Mouse (Mus musculus): ENCODE results near the gene Arrb1. TPM values are rescaled to one million over a fixed set of nuclear protein-coding genes. Genes with fewer than 3 reads are reported as not detected.
A peak's percentile ranks its signal among the peaks of the same experiment; 100 is the strongest.

Gene Arrb1
- polyA plus RNA-seq, 1 experiment from 2014 or later: 13.5 TPM

DNA sequence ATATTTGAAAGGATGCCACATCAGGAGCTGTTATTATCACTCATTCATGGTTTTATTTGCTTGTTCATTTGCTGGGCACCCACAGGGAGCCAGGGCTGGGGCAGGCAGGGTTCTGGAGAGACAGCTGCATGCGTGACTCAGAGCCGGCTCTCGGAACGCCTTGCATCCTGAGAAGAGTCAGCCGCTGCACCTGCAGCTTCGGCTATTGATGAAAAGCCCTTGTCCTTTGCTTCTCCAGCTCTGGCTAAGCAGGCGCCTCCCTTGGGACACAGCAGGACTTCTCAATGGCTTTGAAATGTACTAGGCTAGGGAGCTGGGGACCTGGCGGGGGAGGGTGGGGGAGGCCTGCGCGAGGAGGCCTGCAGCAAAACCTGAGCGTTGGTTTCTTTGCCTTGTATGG is 23.8 kb downstream of the Arrb1 start:
- Histone ChIP-seq H3K4me1 (peaks cover 28% of the 10 kb centered on the region), H3K4me3 (replicated peaks) (no peak overlapping the region)
- whole genome bisulfite sequencing: 38% methylated on average over 11 of the region's 11 CpGs

DNA sequence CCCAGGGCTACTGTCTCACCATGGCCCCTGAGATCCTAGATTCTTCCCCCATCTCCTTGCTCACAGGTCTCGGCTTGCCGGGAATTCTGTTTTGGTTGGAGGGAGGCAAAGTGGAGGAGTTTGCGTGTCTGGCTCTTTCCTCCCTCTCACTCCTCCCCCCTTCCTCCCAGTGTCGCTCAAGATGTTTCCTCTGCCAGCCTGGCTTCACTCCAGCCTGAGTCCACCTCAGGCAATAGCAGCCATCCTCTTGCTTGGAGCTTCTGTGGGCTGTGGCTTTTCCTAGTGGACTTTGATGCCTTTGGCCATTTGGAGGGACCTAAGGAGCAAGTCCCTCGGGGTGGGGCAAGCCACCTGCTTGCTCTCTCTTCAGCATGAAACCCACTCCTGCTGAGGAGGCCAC is 27.2 kb downstream of the Arrb1 start:
- Histone ChIP-seq H3K4me2 (no peak overlapping the region), H3K27me3 (replicated peaks) (no peaks in the 10 kb centered on the region), H3K27ac (no peak overlapping the region), H3K36me3 (no peaks in the 10 kb centered on the region), H3K4me1 (peaks cover 30% of the 10 kb centered on the region), H3K9me3 (no peaks in the 10 kb centered on the region), H3K9ac (no peak overlapping the region), H3K4me3 (replicated peaks) (no peak overlapping the region)
- no peak for ATAC-seq (ENCODE audit: insufficient read depth, low FRiP score, low read depth)
- 34% methylated on average over 5 of the region's 5 CpGs for WGBS

More for the DNA sequence above, 23.8 kb downstream of the Arrb1 start:
- no peak for ATAC-seq (ENCODE audit: insufficient read depth, low FRiP score, low read depth)
- Histone ChIP-seq H3K9ac (no peak overlapping the region), H3K27ac (no peak overlapping the region), H3K36me3 (no peaks in the 10 kb centered on the region), H3K4me2 (no peak overlapping the region), H3K9me3 (no peaks in the 10 kb centered on the region), H3K27me3 (replicated peaks) (no peaks in the 10 kb centered on the region)

DNA sequence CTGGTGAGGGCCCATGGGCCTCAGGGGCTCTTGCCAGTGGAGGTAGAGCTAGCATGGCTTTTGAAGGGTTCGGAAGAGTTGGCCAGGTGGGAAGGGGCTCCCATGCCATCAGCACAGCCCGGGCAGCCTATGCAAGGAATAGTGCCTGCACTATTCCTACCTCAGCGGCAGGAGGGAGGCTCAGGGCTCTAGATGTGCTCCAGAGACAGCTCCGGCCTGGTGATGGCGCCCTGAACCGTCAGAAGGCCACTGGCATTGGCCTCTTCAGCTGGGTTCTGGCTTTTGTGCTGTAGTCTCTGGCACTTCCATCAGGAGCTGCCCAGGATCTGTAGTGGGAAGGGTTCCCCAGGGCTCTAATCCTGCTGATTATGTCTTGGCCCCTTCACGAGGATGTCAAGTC is 28.0 kb downstream of the Arrb1 start:
- H3K9ac ChIP-seq: no peak overlapping the region
- no peaks in the 10 kb centered on the region for H3K27me3 ChIP-seq (replicated peaks)
- no peak overlapping the region for H3K27ac ChIP-seq
- H3K4me2 ChIP-seq: no peak overlapping the region
- H3K4me3 ChIP-seq (replicated peaks): no peak overlapping the region
- 70% methylated on average over 7 of the region's 7 CpGs for WGBS
- ATAC-seq (ENCODE audit: insufficient read depth, low FRiP score, low read depth): no peak
- H3K9me3 ChIP-seq: no peaks in the 10 kb centered on the region
- peaks cover 30% of the 10 kb centered on the region for H3K4me1 ChIP-seq
- H3K36me3 ChIP-seq: no peaks in the 10 kb centered on the region

DNA sequence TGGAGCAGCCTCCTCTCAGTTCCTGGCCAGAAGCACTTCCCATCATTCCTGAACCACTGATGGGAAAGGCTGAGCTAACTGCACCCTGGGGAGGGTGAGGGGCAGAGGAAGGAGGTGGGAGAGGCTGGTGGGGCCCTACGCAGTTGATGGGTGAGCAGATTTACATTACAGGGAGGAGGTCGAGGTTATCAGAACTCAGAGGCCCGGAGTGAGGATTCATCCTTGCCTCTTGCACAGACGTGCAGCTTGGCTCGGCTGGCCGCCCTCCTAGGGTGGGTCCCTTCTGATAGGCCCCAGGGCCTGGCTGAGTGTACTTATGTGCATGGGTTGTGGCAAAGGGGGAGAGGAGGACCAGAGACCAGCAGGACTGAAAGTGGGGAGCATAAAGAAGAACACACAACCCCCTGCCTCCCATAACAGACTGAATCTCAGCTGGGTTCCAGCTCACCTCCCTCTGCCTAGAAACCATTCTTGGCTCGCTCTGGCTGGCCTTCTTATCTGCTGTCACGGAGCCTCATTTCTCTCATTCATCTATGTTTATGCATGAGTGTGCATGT is 30.1 kb downstream of the Arrb1 start:
- no peak overlapping the region for H3K4me3 ChIP-seq (replicated peaks)
- H3K36me3 ChIP-seq: no peaks in the 10 kb centered on the region
- peak; percentile 60 for ATAC-seq (ENCODE audit: insufficient read depth, low FRiP score, low read depth)
- no peaks in the 10 kb centered on the region for H3K9me3 ChIP-seq
- 29% methylated on average over 8 of the region's 8 CpGs for WGBS
- no peaks in the 10 kb centered on the region for H3K27me3 ChIP-seq (replicated peaks)
- H3K4me1 ChIP-seq: peaks cover 24% of the 10 kb centered on the region
- H3K27ac ChIP-seq: peak overlapping the region; percentile 21; the same call in 1 of the 2 replicates
- H3K4me2 ChIP-seq: no peak overlapping the region
- 0 out of 2 replicates have a peak overlapping the region, but pooled peaks have one; percentile 4 for H3K9ac ChIP-seq

DNA sequence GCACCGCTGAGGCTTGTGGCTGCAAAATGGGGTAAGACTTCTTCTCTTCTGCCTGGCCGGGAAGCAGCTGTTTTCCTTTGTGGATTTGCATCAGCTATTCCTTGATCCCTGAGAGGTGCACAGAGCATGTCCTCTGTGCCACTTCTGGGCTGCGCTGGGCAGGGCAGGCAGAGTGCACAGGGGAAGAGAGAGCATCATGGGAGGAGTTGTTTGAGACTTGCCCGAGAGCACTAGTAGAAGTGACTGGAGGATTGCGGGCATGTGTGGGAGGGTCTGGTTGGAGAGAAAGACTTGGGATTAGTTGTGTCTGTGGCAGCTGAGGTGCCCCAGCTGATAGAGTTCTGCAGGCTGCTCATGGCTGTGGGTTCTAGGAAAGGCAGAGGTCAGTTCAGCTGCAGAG is 35.4 kb downstream of the Arrb1 start:
- no peak overlapping the region for H3K4me3 ChIP-seq (replicated peaks)
- H3K9me3 ChIP-seq: no peaks in the 10 kb centered on the region
- no peaks in the 10 kb centered on the region for H3K27me3 ChIP-seq (replicated peaks)
- H3K4me2 ChIP-seq: 0 out of 2 replicates have a peak overlapping the region, but pooled peaks have one; percentile 10
- H3K4me1 ChIP-seq: peaks cover 5% of the 10 kb centered on the region
- H3K9ac ChIP-seq: no peak overlapping the region
- no peak overlapping the region for H3K27ac ChIP-seq
- WGBS: 64% methylated on average over 5 of the region's 5 CpGs
- H3K36me3 ChIP-seq: no peaks in the 10 kb centered on the region
- no peak for ATAC-seq (ENCODE audit: insufficient read depth, low FRiP score, low read depth)

DNA sequence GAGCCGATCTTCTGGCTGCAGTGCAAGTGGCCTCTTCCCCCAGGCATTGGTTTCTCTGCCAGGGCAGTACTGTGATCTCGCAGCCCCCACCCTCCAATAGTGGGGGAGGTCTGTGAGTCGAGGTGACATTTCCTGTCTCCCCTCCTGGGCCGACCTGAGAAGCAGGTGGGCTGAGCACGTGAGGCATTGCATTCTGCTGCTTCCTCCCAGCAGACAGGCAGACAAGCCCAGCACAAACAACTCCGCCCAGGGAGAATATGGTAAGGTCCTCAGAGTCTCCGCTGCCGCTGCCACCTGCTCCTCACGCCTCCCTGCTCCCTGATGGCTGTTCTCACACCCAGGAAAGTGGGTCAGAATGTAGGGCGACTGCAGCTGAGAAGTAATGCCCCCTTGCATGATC is 37.7 kb downstream of the Arrb1 start:
- H3K9ac ChIP-seq: no peak overlapping the region
- WGBS: 32% methylated on average over 10 of the region's 10 CpGs
- no peak for ATAC-seq (ENCODE audit: insufficient read depth, low FRiP score, low read depth)

DNA sequence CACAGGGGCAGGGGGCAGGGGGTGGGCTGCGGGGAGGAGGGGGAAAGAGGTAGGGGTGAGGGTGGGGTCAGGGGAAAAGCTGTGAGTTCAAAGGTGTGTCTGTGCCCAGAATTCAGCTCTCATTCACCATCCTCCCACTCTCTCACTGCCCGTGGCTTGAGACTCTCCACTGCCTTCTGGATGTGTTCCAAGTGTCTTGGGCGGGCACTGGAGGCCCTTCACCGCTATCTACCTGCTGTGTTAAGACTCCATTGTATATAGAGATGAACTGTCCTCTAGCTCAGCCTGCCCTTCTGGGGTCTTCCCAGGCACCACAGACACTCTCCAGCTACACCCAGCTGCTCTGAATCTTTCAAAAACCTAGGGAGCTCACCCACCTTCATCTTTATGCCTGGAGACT is 38.1 kb downstream of the Arrb1 start:
- Histone ChIP-seq H3K4me2 (no peak overlapping the region), H3K9me3 (no peaks in the 10 kb centered on the region), H3K4me3 (replicated peaks) (no peak overlapping the region), H3K4me1 (peaks cover 5% of the 10 kb centered on the region), H3K27me3 (replicated peaks) (no peaks in the 10 kb centered on the region), H3K36me3 (no peaks in the 10 kb centered on the region), H3K27ac (no peak overlapping the region), H3K9ac (no peak overlapping the region)
- 49% methylated on average over 4 of the region's 4 CpGs for WGBS
- ATAC-seq (ENCODE audit: insufficient read depth, low FRiP score, low read depth): no peak

More for the DNA sequence above, 37.7 kb downstream of the Arrb1 start:
- Histone ChIP-seq H3K4me1 (peaks cover 5% of the 10 kb centered on the region), H3K4me2 (no peak overlapping the region), H3K27me3 (replicated peaks) (no peaks in the 10 kb centered on the region), H3K36me3 (no peaks in the 10 kb centered on the region), H3K4me3 (replicated peaks) (no peak overlapping the region), H3K27ac (no peak overlapping the region), H3K9me3 (no peaks in the 10 kb centered on the region)

DNA sequence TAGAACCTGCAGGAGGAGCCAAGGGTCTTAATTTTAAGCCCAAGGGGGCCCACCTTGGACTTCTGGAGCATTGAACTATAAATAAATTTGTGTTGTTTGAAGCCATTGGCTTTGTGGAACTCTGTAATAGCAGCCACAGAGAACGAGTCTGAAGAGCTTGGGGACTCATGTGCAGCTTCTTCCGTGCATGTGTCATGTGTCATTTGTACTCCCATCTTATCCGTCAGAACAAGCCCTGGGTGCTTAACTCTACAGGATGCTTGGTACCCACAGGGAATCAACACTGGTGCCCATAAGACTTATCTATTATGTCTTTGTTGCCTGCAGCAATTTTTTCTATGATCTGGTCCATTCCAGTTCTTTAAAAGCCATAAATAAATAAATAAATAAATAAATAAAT is 43.0 kb downstream of the Arrb1 start:
- H3K4me3 ChIP-seq (replicated peaks): no peak overlapping the region
- ATAC-seq (ENCODE audit: insufficient read depth, low FRiP score, low read depth): no peak
- no peaks in the 10 kb centered on the region for H3K36me3 ChIP-seq
- no peak overlapping the region for H3K27ac ChIP-seq
- H3K27me3 ChIP-seq (replicated peaks): no peaks in the 10 kb centered on the region
- H3K4me1 ChIP-seq: peaks cover 6% of the 10 kb centered on the region; the same call in 1 of the 2 replicates
- 77% methylated on average over 3 of the region's 3 CpGs for WGBS
- no peak overlapping the region for H3K9ac ChIP-seq
- H3K9me3 ChIP-seq: no peaks in the 10 kb centered on the region
- no peak overlapping the region for H3K4me2 ChIP-seq

DNA sequence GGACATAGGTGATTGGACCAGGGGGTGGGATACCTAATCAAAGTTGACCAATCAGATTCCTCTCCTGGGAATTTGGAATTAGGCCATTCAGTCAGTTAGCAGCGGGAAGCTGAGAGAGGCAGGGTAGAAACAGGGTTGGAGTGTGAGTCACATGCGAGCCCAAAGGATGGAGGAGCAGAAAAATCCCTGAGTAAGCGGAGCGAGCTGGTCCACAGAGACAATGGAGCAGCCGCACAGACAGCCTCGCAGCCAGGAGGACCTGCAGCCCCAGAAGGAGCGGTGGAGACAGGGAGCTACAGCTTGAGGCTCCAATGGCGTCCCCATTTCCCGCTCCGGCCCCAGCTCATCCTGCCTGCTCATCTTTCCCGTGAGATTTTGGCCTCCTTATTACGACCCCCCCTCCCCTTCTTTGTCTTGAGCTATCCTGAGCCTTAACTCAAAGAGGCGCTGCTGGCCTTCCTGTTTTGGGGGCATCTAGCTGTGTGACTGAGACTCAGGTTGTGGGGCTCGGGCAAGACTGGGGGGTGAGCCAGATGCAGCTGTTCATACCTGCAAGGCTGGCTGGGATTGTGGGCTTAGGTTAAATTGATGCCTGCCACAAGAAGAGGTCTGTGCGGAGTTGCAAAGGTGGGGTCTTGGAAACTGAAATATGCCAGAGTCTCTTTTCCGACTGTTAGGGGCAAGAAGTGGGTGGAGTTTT is 44.4 kb downstream of the Arrb1 start:
- H3K9ac ChIP-seq: no peak overlapping the region
- no peak overlapping the region for H3K4me3 ChIP-seq (replicated peaks)
- H3K4me2 ChIP-seq: no peak overlapping the region
- H3K9me3 ChIP-seq: no peaks in the 10 kb centered on the region
- H3K4me1 ChIP-seq: peaks cover 6% of the 10 kb centered on the region; the same call in 1 of the 2 replicates
- no peaks in the 10 kb centered on the region for H3K36me3 ChIP-seq
- 25% methylated on average over 16 of the region's 16 CpGs for WGBS
- no peaks in the 10 kb centered on the region for H3K27me3 ChIP-seq (replicated peaks)
- peak overlapping the region; percentile 31; the same call in 1 of the 2 replicates for H3K27ac ChIP-seq
- ATAC-seq (ENCODE audit: insufficient read depth, low FRiP score, low read depth): no peak; the same call in 1 of the 2 replicates

DNA sequence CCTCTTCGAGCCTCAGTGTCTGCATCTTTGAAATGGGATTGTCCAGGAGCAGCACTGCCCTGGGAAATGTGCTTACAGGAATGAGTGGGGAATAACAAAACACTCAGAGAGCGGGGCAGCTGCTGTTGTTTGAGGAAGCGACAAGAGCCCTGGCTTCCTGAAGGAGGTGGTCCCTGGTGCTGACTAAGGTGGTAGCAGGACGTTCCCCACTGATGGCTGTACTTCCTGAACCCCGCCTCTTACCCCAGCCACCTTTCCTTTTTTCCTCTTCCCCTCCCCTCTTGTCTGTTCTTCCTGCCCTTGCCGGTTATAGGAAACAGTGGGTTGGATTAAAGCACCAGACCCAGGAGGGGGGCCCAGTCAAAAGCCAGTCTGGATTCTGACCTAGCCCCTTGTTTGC is 45.0 kb downstream of the Arrb1 start:
- no peak for ATAC-seq (ENCODE audit: insufficient read depth, low FRiP score, low read depth)
- H3K36me3 ChIP-seq: no peaks in the 10 kb centered on the region
- no peaks in the 10 kb centered on the region for H3K27me3 ChIP-seq (replicated peaks)
- 46% methylated on average over 6 of the region's 6 CpGs for WGBS
- peaks cover 6% of the 10 kb centered on the region; the same call in 1 of the 2 replicates for H3K4me1 ChIP-seq
- no peak overlapping the region for H3K9ac ChIP-seq
- no peak overlapping the region for H3K4me3 ChIP-seq (replicated peaks)
- H3K4me2 ChIP-seq: no peak overlapping the region
- no peaks in the 10 kb centered on the region for H3K9me3 ChIP-seq
- peak overlapping the region; percentile 31; the same call in 1 of the 2 replicates for H3K27ac ChIP-seq

DNA sequence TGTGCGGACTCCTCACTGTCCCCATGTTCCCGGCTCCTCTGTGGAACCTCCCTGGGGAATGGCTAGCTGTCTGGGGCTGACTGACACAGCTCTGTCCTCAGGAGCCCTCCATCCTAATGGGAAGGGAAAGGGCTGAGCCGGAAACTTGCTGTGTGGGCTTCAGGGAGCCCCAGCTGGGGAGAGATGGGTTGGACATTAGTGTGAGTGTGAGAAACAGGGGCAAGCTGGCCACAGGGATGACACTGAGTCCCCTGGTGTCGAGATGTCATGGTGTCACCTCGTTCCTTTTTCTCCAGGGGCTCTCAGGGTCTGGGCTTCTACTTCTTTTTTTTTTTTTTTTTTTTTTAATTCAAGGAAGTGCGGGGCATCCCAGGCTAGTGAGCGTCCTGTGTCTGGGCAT is 47.0 kb downstream of the Arrb1 start:
- ATAC-seq (ENCODE audit: insufficient read depth, low FRiP score, low read depth): no peak
- H3K4me1 ChIP-seq: peaks cover 6% of the 10 kb centered on the region; the same call in 1 of the 2 replicates
- WGBS: 62% methylated on average over 7 of the region's 7 CpGs
- no peak overlapping the region for H3K4me3 ChIP-seq (replicated peaks)
- H3K9ac ChIP-seq: no peak overlapping the region
- H3K4me2 ChIP-seq: no peak overlapping the region
- H3K27ac ChIP-seq: no peak overlapping the region
- H3K27me3 ChIP-seq (replicated peaks): no peaks in the 10 kb centered on the region
- H3K9me3 ChIP-seq: no peaks in the 10 kb centered on the region
- no peaks in the 10 kb centered on the region for H3K36me3 ChIP-seq

DNA sequence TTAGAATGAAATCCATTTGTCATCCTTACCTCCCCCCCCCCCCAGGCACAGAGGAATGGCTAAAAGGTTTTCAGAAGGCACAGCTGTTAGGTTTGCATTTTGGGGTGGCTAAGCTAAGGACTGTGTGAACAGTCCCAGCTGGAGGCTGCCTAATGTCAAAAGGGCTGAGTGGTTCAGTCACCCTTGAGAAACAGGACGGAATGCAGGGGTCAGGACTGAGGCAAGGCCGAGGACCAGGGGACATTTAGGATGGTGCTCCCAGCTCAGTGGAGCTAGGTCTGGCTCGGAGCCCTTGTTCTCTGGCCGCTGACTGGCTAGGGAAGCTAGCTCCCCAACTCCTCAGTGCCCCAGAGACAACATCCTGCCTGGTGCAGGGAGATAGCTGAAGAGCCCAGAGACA is 47.6 kb downstream of the Arrb1 start:
- Histone ChIP-seq H3K27me3 (replicated peaks) (no peaks in the 10 kb centered on the region), H3K36me3 (no peaks in the 10 kb centered on the region), H3K9ac (no peak overlapping the region), H3K4me3 (replicated peaks) (no peak overlapping the region), H3K27ac (no peak overlapping the region), H3K9me3 (no peaks in the 10 kb centered on the region), H3K4me1 (peaks cover 6% of the 10 kb centered on the region; the same call in 1 of the 2 replicates), H3K4me2 (no peak overlapping the region)
- 51% methylated on average over 4 of the region's 4 CpGs for WGBS
- no peak for ATAC-seq (ENCODE audit: insufficient read depth, low FRiP score, low read depth)
